ENCODE assay signal across 33 mouse cellular contexts in genomic region chr9:78090596-78090995, GRCm38 (mm10). TPM values are rescaled to one million over a fixed set of nuclear protein-coding genes. Genes with fewer than 3 reads are reported as not detected.
DNase-seq lines count a peak whose midpoint lies in the region; ATAC-seq and TF ChIP-seq lines count a peak whose summit lies in the region.
"Had no signal": no experiment of that assay in that cellular context is flagged by ENCODE, and none has a peak within 500 bp of the region (broad histone marks: within the 10 kb centered on the region; RNA-seq: fewer than 3 reads in every experiment).

No protein-coding gene starts in this region.

- no peak overlapping the region for H3K4me3 ChIP-seq in liver, embryonic 12.5 days
- no peak overlapping the region for H3K4me3 ChIP-seq in liver, embryonic 14.5 days (ENCODE audit: insufficient read depth in 1 of 2, low read depth in 2 of 2, low read length in 2 of 2)
- H3K4me3 ChIP-seq in liver, embryonic 11.5 days (ENCODE audit: low read depth, low read length) = no peak overlapping the region
- H3K4me3 ChIP-seq: embryonic facial prominence, embryonic 13.5 days; embryonic facial prominence, embryonic 15.5 days; erythroblast, embryonic 14.5 days; forebrain, embryonic 10.5 days; forebrain, embryonic 12.5 days had no signal

- ATAC-seq in liver, embryonic 12.5 days = peak; percentile 28; the same call in 1 of the 2 replicates
- ATAC-seq in liver, embryonic 14.5 days (ENCODE audit: insufficient read depth) = peak; percentile 45; the same call in 1 of the 2 replicates
- ATAC-seq in liver, embryonic 11.5 days (replicated peaks; ENCODE audit: low FRiP score) = no peak
- ATAC-seq: CD4-positive, CD25-positive, alpha-beta regulatory T cell, adult 4 months; forebrain, embryonic 14.5 days; forebrain, embryonic 16.5 days had no signal

- no peak overlapping the region for H3K4me2 ChIP-seq in liver, embryonic 12.5 days
- H3K4me2 ChIP-seq in liver, embryonic 14.5 days (ENCODE audit: low read depth) = no peak overlapping the region
- H3K4me2 ChIP-seq in liver, embryonic 11.5 days = no peak overlapping the region
- H3K4me2 ChIP-seq: embryonic facial prominence, embryonic 13.5 days; embryonic facial prominence, embryonic 15.5 days; forebrain, embryonic 12.5 days had no signal

- TF ChIP-seq CTCF in liver, embryonic 14.5 days (IDR thresholded peaks at IDR 0.05; ENCODE audit: low read depth) = no peak

- DNase-seq in heart, adult 11 months = peak; percentile 73
- DNase-seq in heart, postnatal 25 days (ENCODE audit: low spot score) = no peak
- no peak for DNase-seq in liver
- DNase-seq in liver, embryonic 14.5 days (ENCODE audit: low read depth in 3 of 3, low spot score in 3 of 3) = no peak
- no peak for DNase-seq in liver, embryonic 11.5 days (ENCODE audit: low spot score)
- peak; percentile 83 for DNase-seq in ZHBTc4 (ENCODE audit: low read depth, low spot score)
- no peak for DNase-seq in right cerebral cortex, adult 18-20 months
- DNase-seq: adrenal gland, adult 2 months; adrenal gland, postnatal 10 days; adrenal gland, postnatal 25 days; B cell, adult 2 months; cerebellum, adult 11 months; cerebellum, adult 18-20 months; cerebellum, adult 8-10 months; cerebellum, adult 9-11 months; cerebellum, postnatal 14 days; cerebellum, postnatal 36 days; embryo, embryonic 11 days had no signal

- H3K27ac ChIP-seq in liver, embryonic 12.5 days = no peak overlapping the region
- no peak overlapping the region for H3K27ac ChIP-seq in liver, embryonic 14.5 days
- no peak overlapping the region for H3K27ac ChIP-seq in liver, embryonic 11.5 days (ENCODE audit: low read depth, low read length)
- H3K27ac ChIP-seq: embryonic facial prominence, embryonic 13.5 days; embryonic facial prominence, embryonic 15.5 days; forebrain, embryonic 10.5 days; forebrain, embryonic 12.5 days had no signal

- H3K36me3 ChIP-seq in liver, embryonic 12.5 days = peaks cover 99% of the 10 kb centered on the region
- peaks cover 84% of the 10 kb centered on the region for H3K36me3 ChIP-seq in liver, embryonic 14.5 days (replicated peaks; ENCODE audit: control insufficient read depth, insufficient read depth, low read depth)
- peaks cover 17% of the 10 kb centered on the region for H3K36me3 ChIP-seq in liver, embryonic 11.5 days (ENCODE audit: control insufficient read depth, insufficient read depth, low read length)

- intact Hi-C loops in heart, postnatal 25 days (cut with DNase I) = no loop called here

- H3K9me3 ChIP-seq in liver, embryonic 12.5 days (replicated peaks) = no peaks in the 10 kb centered on the region
- H3K9me3 ChIP-seq in liver, embryonic 14.5 days (ENCODE audit: control insufficient read depth, low read length) = no peaks in the 10 kb centered on the region
- H3K9me3 ChIP-seq in liver, embryonic 11.5 days (ENCODE audit: control insufficient read depth, low read length) = no peaks in the 10 kb centered on the region
- H3K9me3 ChIP-seq: embryonic facial prominence, embryonic 13.5 days; embryonic facial prominence, embryonic 15.5 days; forebrain, embryonic 10.5 days; forebrain, embryonic 12.5 days had no signal

- no peak overlapping the region for H3K9ac ChIP-seq in liver, embryonic 12.5 days
- no peak overlapping the region for H3K9ac ChIP-seq in liver, embryonic 14.5 days (replicated peaks)
- no peak overlapping the region for H3K9ac ChIP-seq in liver, embryonic 11.5 days (ENCODE audit: low read depth, low read length)
- H3K9ac ChIP-seq: embryonic facial prominence, embryonic 13.5 days; embryonic facial prominence, embryonic 15.5 days; forebrain, embryonic 12.5 days had no signal

- TF ChIP-seq EP300 in liver, embryonic 14.5 days (IDR thresholded peaks at IDR 0.05; ENCODE audit: low read depth) = no peak

- H3K4me1 ChIP-seq in liver, embryonic 12.5 days = peaks cover 5% of the 10 kb centered on the region; the same call in 1 of the 2 replicates
- no peaks in the 10 kb centered on the region for H3K4me1 ChIP-seq in liver, embryonic 14.5 days (replicated peaks; ENCODE audit: control insufficient read depth in 2 of 2, insufficient read depth in 2 of 2, low read length in 1 of 2)
- no peaks in the 10 kb centered on the region for H3K4me1 ChIP-seq in liver, embryonic 11.5 days (replicated peaks; ENCODE audit: control insufficient read depth, insufficient read depth, low read length)
- H3K4me1 ChIP-seq: embryonic facial prominence, embryonic 13.5 days; embryonic facial prominence, embryonic 15.5 days; forebrain, embryonic 10.5 days; forebrain, embryonic 12.5 days had no signal

- WGBS in liver, embryonic 12.5 days (ENCODE audit: insufficient replicate concordance) = 93% methylated on average over 3 of the region's 3 CpGs
- WGBS in liver, embryonic 14.5 days (ENCODE audit: insufficient replicate concordance) = 85% methylated on average over 3 of the region's 3 CpGs
- 93% methylated on average over 3 of the region's 3 CpGs for WGBS in liver, embryonic 11.5 days

- H3K27me3 ChIP-seq in liver, embryonic 12.5 days (replicated peaks) = no peaks in the 10 kb centered on the region
- H3K27me3 ChIP-seq in liver, embryonic 14.5 days (ENCODE audit: control insufficient read depth, insufficient read depth, low read length) = no peaks in the 10 kb centered on the region
- no peaks in the 10 kb centered on the region for H3K27me3 ChIP-seq in liver, embryonic 11.5 days (replicated peaks; ENCODE audit: control insufficient read depth, insufficient read depth, low read length)
- H3K27me3 ChIP-seq: CH12.LX; embryonic facial prominence, embryonic 13.5 days; embryonic facial prominence, embryonic 15.5 days; forebrain, embryonic 12.5 days had no signal

RNA-seq across cellular contexts. Expression of gene Fbxo9, which starts 18.3 kb away (rescaled TPM):
- total RNA-seq in heart, postnatal 25 days (2021) = 10 to 100 TPM; 49.2 to 51.3 TPM
- polyA plus RNA-seq in liver, embryonic 12.5 days (2016; fragmentation: Nextera tagmentation; extraction: Ambion mirVana) = 74.8 and 75.0 TPM in 2 replicates
- 47.3 and 78.1 TPM in 2 replicates for polyA plus RNA-seq in liver, embryonic 14.5 days (2012; rRNA removed)
- polyA plus RNA-seq in liver, embryonic 14.5 days (2014; fragmentation: Nextera tagmentation; extraction: Ambion mirVana) = 68.1 and 80.0 TPM in 2 replicates
- polyA plus RNA-seq in liver, embryonic 11.5 days (2014; fragmentation: Nextera tagmentation; extraction: Ambion mirVana) = 56.1 and 56.6 TPM in 2 replicates

RNA-seq across cellular contexts. Expression of gene Ick, which starts 18.4 kb away (rescaled TPM):
- total RNA-seq in heart, postnatal 25 days (2021) = 10 to 100 TPM; 14.9 to 15.3 TPM
- 7.0 and 7.4 TPM in 2 replicates for polyA plus RNA-seq in liver, embryonic 12.5 days (2016; fragmentation: Nextera tagmentation; extraction: Ambion mirVana)
- polyA plus RNA-seq in liver, embryonic 14.5 days (2012; rRNA removed) = 3.0 and 3.6 TPM in 2 replicates
- polyA plus RNA-seq in liver, embryonic 14.5 days (2014; fragmentation: Nextera tagmentation; extraction: Ambion mirVana) = 3.7 and 4.7 TPM in 2 replicates
- polyA plus RNA-seq in liver, embryonic 11.5 days (2014; fragmentation: Nextera tagmentation; extraction: Ambion mirVana) = 15.9 and 16.7 TPM in 2 replicates

RNA-seq across cellular contexts. Expression of gene Gcm1, which starts 38.9 kb away (rescaled TPM):
- total RNA-seq in heart, postnatal 25 days (2021) = not detected
- not detected in 2 replicates for polyA plus RNA-seq in liver, embryonic 12.5 days (2016; fragmentation: Nextera tagmentation; extraction: Ambion mirVana)
- polyA plus RNA-seq in liver, embryonic 14.5 days (2012; rRNA removed) = not detected in 2 replicates
- not detected in 2 replicates for polyA plus RNA-seq in liver, embryonic 14.5 days (2014; fragmentation: Nextera tagmentation; extraction: Ambion mirVana)
- polyA plus RNA-seq in liver, embryonic 11.5 days (2014; fragmentation: Nextera tagmentation; extraction: Ambion mirVana) = not detected in 2 replicates
- total RNA-seq: adrenal gland, adult 2 months; adrenal gland, postnatal 10 days; adrenal gland, postnatal 25 days; adrenal gland, postnatal 4 days; CH12.LX; common myeloid progenitor, adult 5-6 weeks; MEL had no signal
- polyA plus RNA-seq: adrenal gland, adult 2 months; brain, embryonic 14.5 days; CD4-positive, CD25-positive, alpha-beta regulatory T cell, adult 4 months; embryonic facial prominence, embryonic 11.5 days; embryonic facial prominence, embryonic 15.5 days; erythroblast, embryonic 14.5 days; forebrain, embryonic 10.5 days; forebrain, embryonic 12.5 days; forebrain, embryonic 14.5 days; forebrain, embryonic 16.5 days had no signal

Comparison
In these comparisons a context has a peak if more than half of its experiments do, and no peak if none do; other contexts are left out.
1. DNase-seq: peak in heart, adult 11 months (single experiment) and ZHBTc4 (single experiment); none in heart, postnatal 25 days (single experiment), liver (single experiment), liver, embryonic 14.5 days (0 of 3), liver, embryonic 11.5 days (single experiment) and right cerebral cortex, adult 18-20 months (single experiment).